Mouse (Mus musculus): ENCODE results near the gene Baiap2l2.
"Not testable (repeated sequence)": the region's sequence is repeated elsewhere in the genome, so short reads cannot be mapped to it uniquely, and the experiment has no call there.

Gene Baiap2l2

DNA sequence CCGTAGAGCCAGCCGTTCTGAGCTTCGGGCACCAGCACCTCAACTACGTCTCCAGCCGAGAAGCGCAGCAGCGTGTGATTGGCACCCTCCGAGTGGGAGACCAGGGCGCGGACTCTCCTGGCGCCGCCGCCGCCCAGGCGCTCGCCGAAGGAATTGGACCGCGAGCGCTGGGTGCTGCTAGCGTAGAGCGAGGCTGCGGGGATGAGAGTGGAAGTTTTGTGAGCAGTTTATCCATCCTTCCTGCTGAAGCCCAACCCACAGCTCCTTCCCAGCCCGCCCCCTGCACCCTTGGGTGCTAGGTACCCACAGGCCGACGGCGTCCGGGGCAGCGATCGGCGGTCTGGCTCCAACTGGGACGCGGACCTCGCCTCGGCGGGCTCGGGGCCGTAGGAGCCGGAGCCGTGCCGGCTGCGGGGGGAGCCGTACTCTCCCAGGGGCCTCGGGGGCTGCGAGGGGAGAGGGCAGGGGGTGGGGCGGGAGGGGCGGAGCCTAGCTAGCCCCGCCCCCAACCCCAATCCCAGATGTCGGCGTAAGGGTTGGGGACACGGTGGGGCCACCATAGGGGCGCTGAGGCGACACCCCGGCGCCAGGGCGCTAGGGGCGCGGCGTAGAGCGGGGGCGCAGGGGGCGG lies 24.1 kb downstream of the Baiap2l2 start:
- no peak for DNase-seq (ENCODE audit: low spot score)

- DNase-seq (ENCODE audit: low spot score), result no peak
These were observed 26.8 kb downstream of the Baiap2l2 start for GRCm38 (mm10) chr15:79258521-79258920.

- no peak for DNase-seq (ENCODE audit: low spot score)
These were observed 30.7 kb downstream of the Baiap2l2 start, which contains the start of gene Slc16a8 for GRCm38 (mm10) chr15:79254661-79255060. TSS of gene Slc16a8 (minus strand) at chr15:79254761.

- DNase-seq (ENCODE audit: low spot score), result no peak
These were observed 32.8 kb downstream of the Baiap2l2 start for GRCm38 (mm10) chr15:79252580-79252979.

DNA sequence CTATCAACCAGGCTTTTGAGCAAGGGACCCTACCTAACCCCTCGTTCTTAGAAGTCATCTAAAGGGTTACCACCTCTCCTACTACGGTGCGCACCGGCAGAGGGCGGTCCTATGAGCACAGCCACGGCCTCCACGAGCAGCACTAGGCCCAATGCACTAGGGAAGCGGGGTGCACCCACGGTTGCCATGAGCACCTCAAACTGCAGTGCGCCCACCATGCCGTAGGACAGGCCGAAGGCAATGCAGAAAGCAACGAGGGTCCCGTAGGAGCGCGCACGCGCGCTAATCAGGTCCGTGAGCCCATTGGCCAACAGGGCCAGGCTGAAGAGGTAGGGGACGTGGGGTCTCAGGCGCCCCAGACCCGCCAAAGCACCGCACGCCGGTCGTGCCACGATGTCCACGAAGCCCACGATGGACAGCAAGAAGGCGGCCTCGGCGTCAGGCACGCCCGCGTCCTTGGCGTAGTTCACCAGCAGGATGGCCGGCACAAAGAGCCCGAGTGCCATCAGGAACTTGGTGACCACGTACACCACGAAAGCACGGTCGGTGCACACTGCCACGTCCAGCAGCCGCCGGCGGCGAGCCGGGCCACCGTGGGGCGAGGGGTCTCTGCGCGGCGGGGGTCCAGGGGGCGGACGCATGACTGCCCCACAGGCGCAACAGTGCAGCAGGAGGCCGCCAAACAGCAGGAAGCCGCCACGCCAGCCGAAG lies 33.4 kb downstream of the Baiap2l2 start:
- peak; percentile 42 for DNase-seq (ENCODE audit: low spot score)

GRCm38 (mm10) chr15:79251168-79251567 lies 34.2 kb downstream of the Baiap2l2 start:
- DNase-seq (ENCODE audit: low spot score), result no peak

GRCm38 (mm10) chr15:79250236-79250635 lies 35.1 kb downstream of the Baiap2l2 start:
- no peak for DNase-seq (ENCODE audit: low spot score)

DNA sequence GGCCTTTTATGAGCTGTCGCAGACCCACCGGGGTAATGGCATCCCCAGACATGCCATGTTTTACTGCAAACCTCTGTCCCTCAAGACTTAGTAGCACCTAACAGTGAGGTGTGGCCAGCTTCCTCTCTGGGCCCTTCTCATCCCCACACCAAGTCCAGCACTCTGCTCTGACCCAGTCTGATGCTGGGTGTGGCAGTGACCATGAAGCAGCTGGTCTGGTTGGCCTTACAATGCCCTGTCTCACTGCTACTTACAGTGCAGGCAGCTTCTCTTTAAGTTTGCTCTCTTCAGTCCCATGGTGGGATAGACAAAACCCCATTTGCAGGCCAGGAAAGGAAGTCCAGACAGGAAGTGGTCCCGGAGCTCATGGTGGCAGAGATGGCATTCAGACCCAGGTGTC lies 40.0 kb downstream of the Baiap2l2 start:
- DNase-seq (ENCODE audit: low spot score), result no peak

DNA sequence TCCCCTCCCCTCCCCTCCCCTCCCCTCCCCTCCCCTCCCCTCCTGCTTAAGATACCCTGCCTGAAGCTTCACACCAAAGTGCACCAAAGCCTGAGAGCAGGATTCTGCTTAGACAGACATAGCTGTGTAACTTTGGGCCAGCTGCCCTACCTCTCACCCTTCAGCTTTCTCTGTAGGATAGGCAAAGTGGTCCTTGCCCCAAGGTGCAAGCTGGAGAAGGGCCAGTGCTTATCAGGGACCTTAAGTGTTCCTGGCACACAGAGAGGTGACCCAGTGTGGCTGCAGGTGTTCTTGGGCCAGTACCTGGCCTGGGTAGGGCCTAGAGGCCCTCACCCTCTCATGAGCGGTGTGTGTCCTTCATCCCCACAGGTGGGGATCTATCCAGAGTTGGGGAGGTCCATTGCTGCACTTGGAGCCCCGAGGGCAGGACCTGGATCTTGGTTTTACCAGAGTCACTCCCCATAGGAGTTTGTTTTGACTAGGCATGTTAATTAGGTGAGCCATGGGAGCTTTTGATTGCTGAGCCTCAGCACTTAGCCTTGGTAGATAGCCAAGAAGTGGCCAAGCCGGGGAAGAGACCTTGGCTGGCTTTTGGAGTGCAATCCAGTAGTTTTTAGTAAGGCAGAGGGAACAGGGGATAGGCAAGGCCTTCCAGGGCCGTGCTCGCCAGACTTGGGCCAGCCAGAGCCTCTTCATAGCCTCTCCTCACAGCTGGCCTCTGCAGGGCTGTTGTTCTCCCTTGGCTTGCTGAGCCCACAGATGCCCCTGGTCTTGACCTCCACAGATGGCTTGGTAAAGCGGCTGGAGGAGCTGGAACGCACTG lies 41.1 kb downstream of the Baiap2l2 start:
- no peak for DNase-seq (ENCODE audit: low spot score)

- DNase-seq (ENCODE audit: low spot score), result peak; percentile 99
These were observed 41.9 kb downstream of the Baiap2l2 start for GRCm38 (mm10) chr15:79243234-79244042.

- DNase-seq (ENCODE audit: low spot score), result no peak
These were observed 42.6 kb downstream of the Baiap2l2 start for GRCm38 (mm10) chr15:79242574-79243233.

- no peak for DNase-seq (ENCODE audit: low spot score)
These were observed 47.3 kb downstream of the Baiap2l2 start for GRCm38 (mm10) chr15:79238036-79238435.

DNA sequence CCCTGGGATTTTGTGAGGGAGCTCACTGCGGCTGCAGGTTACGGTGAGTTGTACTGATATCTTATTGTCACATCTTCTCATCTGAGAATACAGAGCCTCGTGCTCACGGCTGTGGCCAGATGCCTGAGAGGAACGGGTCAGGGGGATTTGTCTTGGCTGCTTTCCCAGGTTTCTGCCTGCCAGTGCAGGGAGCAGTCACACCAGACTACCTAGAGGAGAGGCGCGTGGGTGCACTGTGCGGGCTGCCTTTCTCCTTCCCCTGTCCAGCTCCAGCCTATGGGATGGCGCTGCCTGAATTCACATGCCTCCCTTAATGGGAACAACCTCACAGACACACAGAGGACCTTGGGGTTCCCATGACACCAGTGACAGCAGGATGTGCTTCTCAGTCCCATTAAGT lies 50.1 kb downstream of the Baiap2l2 start:
- no peak for DNase-seq (ENCODE audit: low spot score)

- DNase-seq (ENCODE audit: low spot score), result peak; percentile 96
These were observed 56.1 kb downstream of the Baiap2l2 start, which contains the start of the genes Pick1 and Gm49486 for GRCm38 (mm10) chr15:79229058-79229821. TSS of gene Pick1 (plus strand) at chr15:79229173. TSS of gene Gm49486 (plus strand) at chr15:79229391.

DNA sequence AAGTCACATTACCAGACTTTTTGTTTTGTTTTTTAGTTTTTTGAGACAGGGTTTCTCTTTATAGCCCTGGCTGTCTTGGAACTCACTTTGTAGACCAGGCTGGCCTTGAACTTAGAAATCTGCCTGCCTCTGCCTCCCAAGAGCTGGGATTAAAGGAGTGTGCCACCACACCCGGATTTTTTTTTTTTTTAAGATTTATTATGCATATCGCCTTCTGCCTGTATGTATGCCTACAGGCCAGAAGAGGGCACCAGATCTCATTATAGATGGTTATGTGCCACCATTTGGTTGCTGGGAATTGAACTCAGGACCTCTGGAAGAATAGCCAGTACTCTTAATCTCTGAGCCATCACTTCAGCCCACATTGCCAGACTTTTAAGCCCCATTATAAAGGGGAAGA lies 59.6 kb downstream of the Baiap2l2 start:
- DNase-seq (ENCODE audit: low spot score), result not testable (repeated sequence)

GRCm38 (mm10) chr15:79224685-79225084 lies 60.7 kb downstream of the Baiap2l2 start:
- peak; percentile 95 for DNase-seq (ENCODE audit: low spot score)

GRCm38 (mm10) chr15:79223641-79224040 lies 61.7 kb downstream of the Baiap2l2 start:
- DNase-seq (ENCODE audit: low spot score), result peak; percentile 75

DNA sequence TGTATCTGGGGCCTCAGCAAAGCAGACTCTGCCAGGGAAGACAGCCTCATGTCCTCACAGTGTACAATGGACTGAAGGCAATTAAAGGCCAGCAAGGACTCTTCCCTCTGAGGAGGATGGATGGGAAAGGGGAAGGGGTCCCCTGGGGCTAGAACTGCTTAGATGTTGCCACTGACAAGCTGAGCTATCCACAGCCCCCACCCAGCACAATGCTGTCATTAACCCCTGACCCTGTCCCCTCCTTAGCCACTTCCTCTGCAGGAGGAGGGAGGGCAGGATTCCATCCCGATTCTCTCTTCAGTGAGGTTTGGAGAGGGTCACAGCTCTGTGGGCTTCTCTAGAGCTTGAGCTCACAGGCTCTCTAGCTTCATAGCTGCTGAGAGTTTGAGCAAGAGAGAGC lies 65.8 kb downstream of the Baiap2l2 start:
- peak; percentile 87 for DNase-seq (ENCODE audit: low spot score)

DNA sequence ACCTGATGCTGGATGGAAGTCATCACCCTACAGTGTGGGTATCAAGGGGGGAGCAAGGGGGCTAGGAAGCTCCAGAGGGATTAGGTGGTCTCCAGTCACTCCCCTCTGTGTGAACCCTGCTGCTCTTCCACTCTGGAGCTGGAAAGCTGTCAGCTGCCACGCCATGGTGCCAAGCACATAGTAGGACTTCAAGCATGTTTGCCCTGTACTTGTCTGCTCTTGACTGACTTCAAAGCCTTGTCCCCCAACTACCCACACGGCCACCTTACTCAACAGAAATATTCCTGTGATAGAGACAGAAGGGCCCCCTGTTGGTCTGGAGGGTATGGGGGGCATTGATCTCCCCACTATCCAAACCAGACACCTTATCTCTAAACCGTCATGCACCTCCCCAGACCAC lies 69.1 kb downstream of the Baiap2l2 start:
- DNase-seq (ENCODE audit: low spot score), result no peak

GRCm38 (mm10) chr15:79213591-79213990 lies 71.7 kb downstream of the Baiap2l2 start:
- DNase-seq (ENCODE audit: low spot score), result no peak

Data from embryo, embryonic 10 days (tissue).